Mouse (Mus musculus) limb, embryonic 14.5 days (tissue): Measurements from ENCODE around the gene Prkaa2. TPM values are rescaled to one million over a fixed set of nuclear protein-coding genes. Genes with fewer than 3 reads are reported as not detected.

ENCODE experiments used
- ATAC-seq: fragments of 200-750 bp; cut with Nextera tagmentation; 2 replicates; pipeline ENCODE4 v1.8.0; 2017; ENCODE audit warnings: low read depth, moderate number of reproducible peaks, moderate TSS enrichment; ENCODE audit not compliant: low FRiP score
- DNase-seq: peaks from one replicate; pipeline ENCODE4 v3.0.0-alpha.2; 2015; ENCODE audit warnings: low spot score
- H3K27ac ChIP-seq: fragments of 300-500 bp; sonication (generic); replicated peaks from 2 replicates; pipeline ENCODE4 v1.5.1; 2014; ENCODE audit warnings: low read depth, mild to moderate bottlenecking, low read length, moderate library complexity, mixed read lengths
- H3K27me3 ChIP-seq: fragments of 300-500 bp; sonication (generic); 2 replicates; pipeline ENCODE4 v1.6.1; 2014; ENCODE audit warnings: low read length, mixed read lengths; ENCODE audit not compliant: control insufficient read depth, insufficient read depth
- H3K36me3 ChIP-seq: fragments of 300-500 bp; sonication (generic); 2 replicates; pipeline ENCODE4 v1.6.1; 2014; ENCODE audit warnings: mild to moderate bottlenecking, low read length, moderate library complexity, mixed read lengths; ENCODE audit not compliant: control insufficient read depth, insufficient read depth
- H3K4me1 ChIP-seq: fragments of 300-500 bp; sonication (generic); 2 replicates; pipeline ENCODE4 v1.6.1; 2014; ENCODE audit warnings: antibody characterized with exemption, low read length, mixed read lengths; ENCODE audit not compliant: control insufficient read depth, insufficient read depth
- H3K4me2 ChIP-seq: fragments of 300-500 bp; sonication (generic); replicated peaks from 2 replicates; pipeline ENCODE4 v1.6.1; 2014; ENCODE audit warnings: low read depth, mild to moderate bottlenecking, low read length, moderate library complexity; ENCODE audit not compliant: severe bottlenecking
- H3K4me3 ChIP-seq: fragments of 300-500 bp; sonication (generic); replicated peaks from 2 replicates; pipeline ENCODE4 v1.5.1; 2014; ENCODE audit warnings: low read length
- H3K9ac ChIP-seq: fragments of 300-500 bp; sonication (generic); 2 replicates; pipeline ENCODE4 v1.6.1; 2014; ENCODE audit warnings: mild to moderate bottlenecking, low read depth, low read length, moderate library complexity; ENCODE audit not compliant: severe bottlenecking
- H3K9me3 ChIP-seq: fragments of 300-500 bp; sonication (generic); 2 replicates; pipeline ENCODE4 v1.6.1; 2016; ENCODE audit warnings: low read length; ENCODE audit not compliant: control insufficient read depth
- POLR2A ChIP-seq: fragments of 200-500 bp; IDR thresholded peaks from 2 replicates; pipeline ENCODE4 v1.8.0; 2012; ENCODE audit warnings: inconsistent platforms, mild to moderate bottlenecking, moderate library complexity, borderline replicate concordance; ENCODE audit not compliant: insufficient read depth, insufficient read length; ENCODE audit errors: extremely low read depth
- WGBS: fragments of 180-500 bp; shearing (Covaris S2); extraction: QIAGEN DNeasy Blood & Tissue Kit; methylation state at CpG from one replicate; pipeline ENCODE4 v1.1.7; 2014; 5-methylcytosine and 5-hydroxymethylcytosine counted together
- polyA plus RNA-seq, 2 experiments: library from polyadenylated mRNA; depleted of rRNA in 1 of 2; stranded (reverse) in 1 of 2; unstranded in 1 of 2; fragments of >200 nt; fragmentation: Nextera tagmentation in 1 of 2; extraction: Ambion mirVana in 1 of 2; gene quantifications; 2 replicates each; pipeline versions ENCODE4 v1.2.1 to v1.2.3; 2012 to 2014

The Prkaa2 gene
- polyA plus RNA-seq, 2 experiments: 1.2 to 1.7 TPM

DNA sequence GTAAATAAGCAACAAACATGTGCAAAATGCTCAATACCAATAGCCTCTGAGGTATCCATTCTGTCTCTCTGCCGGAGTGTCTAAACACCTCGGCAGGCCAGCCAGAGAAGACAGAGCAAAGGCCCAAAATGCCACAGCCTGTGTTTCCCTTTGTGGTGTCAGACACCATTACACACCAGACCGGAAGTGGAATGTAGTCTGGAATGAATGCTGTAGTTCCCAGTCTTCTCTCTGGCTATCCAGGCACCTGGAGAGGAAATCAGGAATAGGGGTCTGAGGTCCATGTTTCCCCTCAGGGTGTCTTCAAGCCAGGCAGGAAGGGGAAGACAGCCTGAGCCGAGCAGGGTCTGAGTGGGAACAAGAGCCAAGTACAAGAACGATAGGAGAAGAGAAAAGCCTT is 19.3 kb downstream of the Prkaa2 start:
- H3K4me2 ChIP-seq: no peak overlapping the region
- WGBS: 74% methylated on average over 5 of the region's 5 CpGs
- H3K4me3 ChIP-seq: no peak overlapping the region
- no peaks in the 10 kb centered on the region for H3K27me3 ChIP-seq
- no peaks in the 10 kb centered on the region for H3K36me3 ChIP-seq
- no peak for DNase-seq
- no peak for ATAC-seq
- no peak for TF ChIP-seq POLR2A
- no peak overlapping the region for H3K9ac ChIP-seq
- H3K9me3 ChIP-seq: no peaks in the 10 kb centered on the region
- no peaks in the 10 kb centered on the region for H3K4me1 ChIP-seq
- no peak overlapping the region for H3K27ac ChIP-seq

DNA sequence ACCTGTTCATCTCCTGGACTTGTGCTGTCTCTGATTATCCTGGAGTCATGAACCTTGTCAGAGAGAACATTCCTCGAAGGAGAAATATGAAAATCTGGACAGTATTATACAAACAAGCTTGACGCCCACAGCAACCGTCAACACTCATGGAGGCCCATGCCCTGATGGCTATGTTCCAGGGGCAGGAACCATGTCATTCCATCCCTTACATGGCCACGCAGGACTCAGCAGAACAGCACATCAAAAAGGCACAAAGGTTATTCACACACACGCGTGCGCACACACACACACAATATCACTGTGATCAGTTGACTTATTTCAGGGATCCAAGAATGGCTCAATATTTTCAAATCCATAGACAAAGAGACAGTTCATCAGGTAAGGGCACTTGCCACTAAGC is 20.3 kb downstream of the Prkaa2 start:
- Histone ChIP-seq H3K36me3 (no peaks in the 10 kb centered on the region), H3K9ac (no peak overlapping the region), H3K4me2 (no peak overlapping the region), H3K27me3 (no peaks in the 10 kb centered on the region), H3K9me3 (no peaks in the 10 kb centered on the region), H3K4me3 (no peak overlapping the region), H3K4me1 (no peaks in the 10 kb centered on the region), H3K27ac (no peak overlapping the region)
- ATAC-seq (no peak), DNase-seq (no peak)
- TF ChIP-seq POLR2A: no peak
- WGBS: 91% methylated on average over 7 of the region's 7 CpGs

DNA sequence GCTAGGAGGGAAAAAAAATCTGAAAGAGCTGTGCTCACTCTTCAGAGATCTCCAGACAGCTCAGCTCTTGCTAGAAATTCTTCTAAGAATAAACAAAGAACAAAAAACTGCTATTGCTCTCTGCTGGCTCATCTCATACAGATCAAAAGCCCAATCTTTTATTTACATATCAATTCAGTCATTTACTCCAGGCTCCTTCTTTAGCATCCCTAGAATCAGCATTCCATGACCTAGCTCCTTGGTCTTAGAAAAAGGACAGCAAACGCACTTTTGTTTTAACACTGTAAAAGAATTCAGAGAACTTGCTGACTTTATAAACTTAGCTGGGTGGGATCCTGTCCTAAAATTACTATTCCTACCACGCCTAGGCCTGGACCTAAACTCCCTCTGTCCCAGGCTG is 21.0 kb downstream of the Prkaa2 start:
- Histone ChIP-seq H3K9me3 (no peaks in the 10 kb centered on the region), H3K4me3 (no peak overlapping the region), H3K27me3 (no peaks in the 10 kb centered on the region), H3K4me1 (no peaks in the 10 kb centered on the region), H3K4me2 (no peak overlapping the region), H3K36me3 (no peaks in the 10 kb centered on the region), H3K27ac (no peak overlapping the region), H3K9ac (no peak overlapping the region)
- TF ChIP-seq POLR2A: no peak
- WGBS: 80% methylated on average over 2 of the region's 2 CpGs
- ATAC-seq (no peak), DNase-seq (no peak)

DNA sequence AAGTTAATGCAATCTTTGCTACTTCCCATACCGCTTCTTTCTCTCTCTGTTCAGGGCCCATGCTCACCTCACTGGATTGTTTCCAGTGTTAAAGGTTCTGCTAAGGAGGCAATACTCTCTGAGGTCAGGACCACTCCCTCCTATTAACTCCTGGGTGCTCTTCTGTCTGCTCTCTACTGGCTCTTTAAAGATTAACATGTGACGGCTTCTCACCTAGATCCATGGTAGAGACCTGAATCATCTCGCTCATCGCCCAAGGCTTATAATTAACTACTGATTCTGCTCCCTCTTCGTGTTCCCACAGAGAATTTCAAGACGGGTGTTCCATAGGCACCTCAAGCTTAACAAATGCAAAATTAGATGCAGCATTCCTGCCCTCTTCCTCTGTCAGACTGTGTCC is 33.5 kb downstream of the Prkaa2 start:
- no peaks in the 10 kb centered on the region for H3K4me1 ChIP-seq
- no peak overlapping the region for H3K4me3 ChIP-seq
- 79% methylated on average over 6 of the region's 6 CpGs for WGBS
- H3K9ac ChIP-seq: no peak overlapping the region
- H3K9me3 ChIP-seq: no peaks in the 10 kb centered on the region
- H3K36me3 ChIP-seq: no peaks in the 10 kb centered on the region
- H3K27me3 ChIP-seq: no peaks in the 10 kb centered on the region
- no peak for TF ChIP-seq POLR2A
- no peak for DNase-seq
- H3K27ac ChIP-seq: no peak overlapping the region
- no peak overlapping the region for H3K4me2 ChIP-seq
- ATAC-seq: no peak

DNA sequence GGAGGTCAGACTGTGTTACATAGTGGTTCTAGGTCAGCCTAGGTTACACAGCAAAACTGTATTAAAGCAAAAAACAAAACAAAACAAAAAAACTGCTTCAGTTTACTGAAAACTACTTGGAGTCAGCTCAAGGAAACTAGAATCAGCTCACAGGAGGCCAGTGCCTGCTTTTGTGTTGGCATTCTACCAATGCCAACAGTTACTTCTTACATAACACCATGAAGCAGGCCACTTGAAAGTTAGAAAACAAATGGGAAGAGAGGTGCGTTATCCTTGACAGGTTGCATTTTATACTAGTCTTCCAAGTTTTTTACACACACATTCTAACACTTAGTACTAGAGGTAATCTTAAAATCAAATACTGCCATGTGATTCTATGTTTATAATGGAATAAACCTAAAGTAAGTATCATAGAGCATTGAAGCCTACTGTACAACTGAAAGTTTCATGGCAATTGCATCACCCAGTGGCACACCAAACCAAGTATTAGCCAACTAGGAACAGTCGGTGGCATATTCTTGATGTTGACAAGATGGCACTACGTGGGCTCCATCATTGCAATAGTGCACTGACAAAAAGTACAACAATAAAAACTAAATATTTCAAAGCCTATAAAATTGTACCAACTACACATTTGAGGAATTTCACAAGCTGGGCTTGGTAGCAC is 37.8 kb downstream of the Prkaa2 start:
- no peaks in the 10 kb centered on the region for H3K36me3 ChIP-seq
- no peak overlapping the region for H3K27ac ChIP-seq
- H3K9me3 ChIP-seq: no peaks in the 10 kb centered on the region
- H3K27me3 ChIP-seq: no peaks in the 10 kb centered on the region
- no peak overlapping the region for H3K4me3 ChIP-seq
- no peak overlapping the region for H3K4me2 ChIP-seq
- H3K9ac ChIP-seq: no peak overlapping the region
- H3K4me1 ChIP-seq: no peaks in the 10 kb centered on the region
- ATAC-seq (no peak), DNase-seq (no peak)
- 90% methylated on average over 3 of the region's 3 CpGs for WGBS
- no peak for TF ChIP-seq POLR2A

DNA sequence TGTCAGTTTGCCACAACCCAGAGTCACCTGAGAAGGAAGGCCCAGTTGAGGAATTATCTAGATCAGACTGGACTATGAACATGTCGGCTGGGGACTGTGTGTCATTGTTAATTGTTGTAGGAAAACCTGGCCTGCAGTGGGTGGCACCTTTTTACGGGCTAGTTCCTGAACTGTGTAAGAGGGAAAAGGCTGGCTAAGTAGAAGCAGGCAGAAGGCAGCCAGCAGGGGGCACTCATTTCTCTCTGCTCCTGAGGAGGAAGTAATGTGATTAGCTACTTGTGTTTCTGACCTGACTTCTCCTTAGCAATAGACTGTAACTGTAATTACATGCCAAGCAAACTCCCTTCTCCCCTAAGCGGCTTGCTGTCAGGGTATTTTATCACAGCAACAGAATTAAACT is 38.7 kb downstream of the Prkaa2 start:
- H3K27ac ChIP-seq: no peak overlapping the region
- no peaks in the 10 kb centered on the region for H3K4me1 ChIP-seq
- H3K9me3 ChIP-seq: no peaks in the 10 kb centered on the region
- no peaks in the 10 kb centered on the region for H3K27me3 ChIP-seq
- H3K4me3 ChIP-seq: no peak overlapping the region
- ATAC-seq: no peak
- no peak overlapping the region for H3K9ac ChIP-seq
- no peak overlapping the region for H3K4me2 ChIP-seq
- TF ChIP-seq POLR2A: no peak
- no peaks in the 10 kb centered on the region for H3K36me3 ChIP-seq
- 28% methylated on average over 3 of the region's 3 CpGs for WGBS
- peak; percentile 69 for DNase-seq
